Mouse (Mus musculus): ENCODE results near the gene Sfxn2.

Gene Sfxn2

DNA sequence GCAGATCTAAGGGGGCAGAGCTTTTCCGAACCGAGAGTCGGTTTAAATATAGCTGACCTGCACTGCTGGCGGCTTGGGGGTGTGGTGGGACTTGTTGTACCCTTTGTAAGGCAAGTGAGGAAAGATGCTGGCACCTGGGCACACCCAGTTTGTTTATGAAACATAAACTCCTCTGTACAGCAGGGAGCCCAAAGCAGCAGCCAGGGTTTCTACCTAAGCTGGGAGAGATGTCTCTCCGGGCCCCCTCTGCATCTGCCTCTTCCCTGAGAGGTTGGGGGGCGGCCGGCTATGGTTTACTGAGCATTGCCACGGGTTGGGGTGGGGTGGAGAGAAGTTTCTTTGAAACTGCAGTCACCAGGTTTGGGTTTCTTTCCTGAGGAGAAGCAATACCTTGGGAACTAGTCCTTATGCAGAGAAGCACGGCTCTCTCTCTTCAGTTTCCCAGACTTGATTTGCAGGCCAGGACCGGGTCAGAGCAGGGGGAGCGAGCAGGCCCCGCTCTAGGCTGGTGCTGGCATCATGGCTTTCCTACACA, 49.6 kb downstream of the Sfxn2 start:
- H3K36me3 ChIP-seq (ENCODE audit: control insufficient read depth, insufficient read depth, low read length, poor library complexity, severe bottlenecking) = no peaks in the 10 kb centered on the region
- no peak for DNase-seq (ENCODE audit: low read depth, low spot score)
- H3K27me3 ChIP-seq (ENCODE audit: control insufficient read depth, insufficient read depth, low read length, poor library complexity, severe bottlenecking) = no peaks in the 10 kb centered on the region

DNA sequence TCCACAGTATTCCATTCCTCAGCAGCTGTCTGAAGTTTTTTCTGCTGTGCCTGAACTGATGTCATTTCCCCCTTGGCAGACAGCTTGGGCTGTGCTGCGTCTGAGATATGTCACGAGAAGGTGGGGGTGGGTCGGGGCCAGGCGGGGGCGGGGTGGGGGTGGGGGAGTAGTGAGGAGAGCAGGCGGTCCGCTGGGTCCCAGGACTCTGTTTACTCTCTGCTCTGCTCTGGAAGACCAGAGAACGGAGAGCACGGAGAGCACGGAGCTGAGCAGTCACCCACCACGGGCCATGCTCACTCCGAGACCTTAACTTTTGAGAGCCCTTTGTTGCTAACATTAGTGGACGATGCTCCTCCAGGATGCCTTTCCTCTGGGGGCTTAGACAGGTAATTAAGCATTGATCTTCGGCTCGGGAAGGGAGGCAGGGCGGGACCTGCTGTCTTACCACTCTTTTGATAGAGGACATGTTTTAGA, 50.1 kb downstream of the Sfxn2 start:
- DNase-seq (ENCODE audit: low read depth, low spot score) = no peak
- H3K27me3 ChIP-seq (ENCODE audit: control insufficient read depth, insufficient read depth, low read length, poor library complexity, severe bottlenecking) = no peaks in the 10 kb centered on the region
- H3K36me3 ChIP-seq (ENCODE audit: control insufficient read depth, insufficient read depth, low read length, poor library complexity, severe bottlenecking) = no peaks in the 10 kb centered on the region

DNA sequence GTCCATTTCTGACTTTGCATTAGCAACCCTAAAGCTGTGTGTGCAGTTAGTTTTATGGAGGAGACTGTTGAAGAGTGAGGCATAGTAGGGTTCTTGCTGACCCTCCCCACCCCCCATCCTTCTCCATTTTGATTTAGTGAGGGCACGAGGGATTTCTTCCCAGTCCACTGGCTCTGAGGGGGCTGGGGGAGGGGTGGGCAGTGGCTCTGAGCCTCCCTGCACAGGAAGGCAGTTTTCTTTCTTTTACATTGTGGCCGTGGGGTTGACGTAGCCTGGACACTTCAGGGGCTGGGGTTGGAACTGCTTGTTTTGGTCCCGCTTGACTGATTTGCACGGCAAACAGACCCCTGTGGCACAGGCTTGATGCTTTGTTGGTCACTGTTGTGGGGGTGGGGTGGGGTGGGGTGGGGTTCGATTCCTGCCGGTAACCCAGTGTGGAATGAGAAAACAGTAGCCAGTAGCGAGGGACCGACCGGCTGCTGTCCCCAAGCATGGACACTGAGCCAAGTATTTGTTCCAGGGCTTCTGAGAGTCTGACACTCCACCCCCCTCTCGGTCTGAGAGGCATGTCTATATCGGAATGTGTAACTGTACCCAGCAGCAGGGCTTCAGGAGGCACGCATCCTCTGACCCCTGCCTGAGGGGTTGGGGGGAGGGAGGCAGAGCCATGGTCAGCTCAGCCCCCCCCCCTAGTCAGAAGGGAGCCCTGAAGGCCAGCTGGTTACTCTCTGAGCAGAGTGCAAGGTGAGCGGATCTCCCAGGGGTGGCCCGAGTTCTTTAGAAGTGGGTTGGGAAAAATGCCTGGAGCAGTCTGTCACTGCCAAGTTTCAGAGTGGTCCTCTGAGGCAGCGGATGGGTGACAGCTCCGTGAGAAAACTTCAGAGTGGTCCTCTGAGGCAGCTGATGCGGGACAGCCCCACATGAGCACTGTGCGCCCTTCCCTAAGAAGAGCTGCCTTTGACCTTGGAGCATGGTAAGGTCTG, 50.9 kb downstream of the Sfxn2 start:
- no peak for DNase-seq (ENCODE audit: low read depth, low spot score)
- H3K27me3 ChIP-seq (ENCODE audit: control insufficient read depth, insufficient read depth, low read length, poor library complexity, severe bottlenecking) = no peaks in the 10 kb centered on the region
- no peaks in the 10 kb centered on the region for H3K36me3 ChIP-seq (ENCODE audit: control insufficient read depth, insufficient read depth, low read length, poor library complexity, severe bottlenecking)

GRCm38 (mm10) chr19:46625015-46625414, 51.9 kb downstream of the Sfxn2 start:
- Histone ChIP-seq H3K36me3 (ENCODE audit: control insufficient read depth, insufficient read depth, low read length, poor library complexity, severe bottlenecking) (no peaks in the 10 kb centered on the region), H3K27me3 (ENCODE audit: control insufficient read depth, insufficient read depth, low read length, poor library complexity, severe bottlenecking) (no peaks in the 10 kb centered on the region)
- DNase-seq (ENCODE audit: low read depth, low spot score) = no peak

DNA sequence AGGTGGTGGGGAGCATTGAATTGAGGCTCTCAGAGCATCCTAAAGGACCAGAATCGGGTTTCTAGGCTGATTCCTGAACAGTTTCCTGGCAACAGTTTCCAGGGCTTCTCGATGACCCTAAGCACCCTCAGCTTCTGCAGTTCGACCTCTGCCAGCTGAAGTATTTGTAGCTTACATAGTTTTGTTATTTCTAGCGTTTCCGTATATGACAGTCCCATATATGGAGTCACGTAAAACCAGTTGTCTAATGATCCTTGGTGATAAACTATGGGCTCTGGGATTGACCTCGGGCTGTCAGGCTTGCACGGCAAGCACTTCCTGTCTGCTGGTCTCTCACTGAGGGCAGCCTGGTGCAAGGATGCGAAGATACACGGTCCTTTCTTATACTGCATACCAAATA, 52.4 kb downstream of the Sfxn2 start:
- DNase-seq (ENCODE audit: low read depth, low spot score) = no peak
- H3K36me3 ChIP-seq (ENCODE audit: control insufficient read depth, insufficient read depth, low read length, poor library complexity, severe bottlenecking) = no peaks in the 10 kb centered on the region
- H3K27me3 ChIP-seq (ENCODE audit: control insufficient read depth, insufficient read depth, low read length, poor library complexity, severe bottlenecking) = no peaks in the 10 kb centered on the region

DNA sequence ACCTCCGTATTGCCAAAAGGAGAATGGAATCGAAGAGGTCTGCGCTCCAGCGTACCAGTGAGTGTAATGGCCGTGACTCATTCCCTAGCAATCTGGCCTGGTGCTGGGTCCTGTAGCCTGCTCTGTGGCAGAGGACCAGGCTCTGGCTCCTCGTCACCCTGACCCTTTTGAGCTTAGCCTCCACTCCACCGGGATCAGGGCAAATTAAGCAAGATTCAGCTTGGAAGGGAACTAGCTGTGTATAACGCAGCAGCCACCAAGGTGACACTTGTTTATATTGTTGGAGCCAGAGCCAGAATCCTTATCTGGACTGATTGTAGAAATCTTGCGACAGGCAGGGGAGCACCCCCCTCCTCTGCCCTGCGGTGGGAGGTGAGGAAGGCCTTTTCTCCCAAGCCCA, 55.2 kb downstream of the Sfxn2 start:
- no peaks in the 10 kb centered on the region for H3K36me3 ChIP-seq (ENCODE audit: control insufficient read depth, insufficient read depth, low read length, poor library complexity, severe bottlenecking)
- DNase-seq (ENCODE audit: low read depth, low spot score) = no peak
- H3K27me3 ChIP-seq (ENCODE audit: control insufficient read depth, insufficient read depth, low read length, poor library complexity, severe bottlenecking) = no peaks in the 10 kb centered on the region

DNA sequence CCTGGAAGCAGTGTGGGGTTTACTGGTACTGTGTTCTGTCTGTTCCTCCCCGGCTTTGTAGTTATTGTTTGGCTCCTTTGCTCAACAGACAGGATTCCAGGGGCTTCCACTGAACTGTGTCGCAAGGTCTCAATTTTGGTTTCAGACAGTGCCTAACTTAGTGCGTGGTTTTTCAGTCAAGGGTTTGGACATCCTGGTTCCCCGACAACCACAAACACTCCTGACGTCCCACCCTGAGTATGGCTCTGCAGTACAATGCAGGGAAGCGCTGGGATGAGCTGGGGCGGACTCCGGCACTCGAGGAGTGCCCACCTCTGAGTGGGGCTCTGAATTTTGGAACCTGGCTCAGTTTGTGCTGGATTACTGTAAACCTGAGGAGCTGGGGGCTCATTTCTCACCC, 56.6 kb downstream of the Sfxn2 start:
- DNase-seq (ENCODE audit: low read depth, low spot score) = no peak
- no peaks in the 10 kb centered on the region for H3K27me3 ChIP-seq (ENCODE audit: control insufficient read depth, insufficient read depth, low read length, poor library complexity, severe bottlenecking)
- H3K36me3 ChIP-seq (ENCODE audit: control insufficient read depth, insufficient read depth, low read length, poor library complexity, severe bottlenecking) = no peaks in the 10 kb centered on the region

GRCm38 (mm10) chr19:46631637-46632036, 58.5 kb downstream of the Sfxn2 start:
- DNase-seq (ENCODE audit: low read depth, low spot score) = no peak
- no peaks in the 10 kb centered on the region for H3K36me3 ChIP-seq (ENCODE audit: control insufficient read depth, insufficient read depth, low read length, poor library complexity, severe bottlenecking)
- H3K27me3 ChIP-seq (ENCODE audit: control insufficient read depth, insufficient read depth, low read length, poor library complexity, severe bottlenecking) = no peaks in the 10 kb centered on the region

DNA sequence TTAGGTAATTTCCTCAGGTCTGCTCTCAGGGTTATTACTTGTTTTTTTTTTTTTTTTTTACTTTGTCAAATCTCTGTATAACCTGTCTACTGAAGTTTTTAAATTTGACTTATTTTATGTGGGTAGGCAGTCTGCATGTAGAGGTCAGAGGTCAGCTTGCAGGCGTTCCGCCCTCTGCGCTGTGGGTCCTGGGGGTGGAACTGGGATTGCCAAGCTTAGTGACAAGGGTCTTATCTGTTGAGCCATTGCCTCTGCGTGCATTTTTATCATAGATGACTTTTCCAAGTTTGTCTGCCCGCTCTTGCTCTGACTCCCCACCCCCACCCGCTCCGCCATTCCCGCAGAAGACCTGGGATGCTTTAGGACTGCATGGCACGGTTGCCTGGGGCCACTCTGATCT, 62.6 kb downstream of the Sfxn2 start:
- no peaks in the 10 kb centered on the region for H3K36me3 ChIP-seq (ENCODE audit: control insufficient read depth, insufficient read depth, low read length, poor library complexity, severe bottlenecking)
- no peak for DNase-seq (ENCODE audit: low read depth, low spot score)
- H3K27me3 ChIP-seq (ENCODE audit: control insufficient read depth, insufficient read depth, low read length, poor library complexity, severe bottlenecking) = no peaks in the 10 kb centered on the region

GRCm38 (mm10) chr19:46637598-46637997, 64.4 kb downstream of the Sfxn2 start:
- H3K36me3 ChIP-seq (ENCODE audit: control insufficient read depth, insufficient read depth, low read length, poor library complexity, severe bottlenecking) = no peaks in the 10 kb centered on the region; the same call in 1 of the 2 replicates
- H3K27me3 ChIP-seq (ENCODE audit: control insufficient read depth, insufficient read depth, low read length, poor library complexity, severe bottlenecking) = no peaks in the 10 kb centered on the region
- no peak for DNase-seq (ENCODE audit: low read depth, low spot score)

GRCm38 (mm10) chr19:46639053-46639452, 65.9 kb downstream of the Sfxn2 start:
- no peaks in the 10 kb centered on the region for H3K27me3 ChIP-seq (ENCODE audit: control insufficient read depth, insufficient read depth, low read length, poor library complexity, severe bottlenecking)
- DNase-seq (ENCODE audit: low read depth, low spot score) = no peak
- H3K36me3 ChIP-seq (ENCODE audit: control insufficient read depth, insufficient read depth, low read length, poor library complexity, severe bottlenecking) = no peaks in the 10 kb centered on the region; the same call in 1 of the 2 replicates

- Histone ChIP-seq H3K27me3 (ENCODE audit: control insufficient read depth, insufficient read depth, low read length, poor library complexity, severe bottlenecking) (no peaks in the 10 kb centered on the region), H3K36me3 (ENCODE audit: control insufficient read depth, insufficient read depth, low read length, poor library complexity, severe bottlenecking) (no peaks in the 10 kb centered on the region; the same call in 1 of the 2 replicates)
Measured at GRCm38 (mm10) chr19:46639496-46639895, 66.3 kb downstream of the Sfxn2 start.

DNA sequence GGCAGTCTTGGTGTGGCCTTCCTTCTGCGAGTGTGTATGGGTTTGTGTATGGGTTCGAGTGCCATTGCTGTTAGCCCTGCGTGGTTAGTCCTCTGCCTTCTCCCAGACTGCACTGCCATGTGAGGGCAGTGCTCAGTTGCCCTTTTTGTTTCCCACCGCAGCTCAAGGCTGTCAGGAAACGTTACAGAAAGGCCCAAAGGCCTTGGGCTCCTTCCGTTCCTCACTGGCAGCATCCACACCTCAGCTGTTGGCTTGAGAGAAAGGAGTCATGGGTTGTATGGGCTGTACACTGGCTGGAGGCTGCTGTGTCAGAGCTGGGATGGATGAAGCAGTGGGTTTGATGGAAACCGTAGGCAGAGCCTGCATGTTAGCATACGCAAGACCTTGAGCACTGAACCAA, 67.6 kb downstream of the Sfxn2 start:
- Histone ChIP-seq H3K27me3 (ENCODE audit: control insufficient read depth, insufficient read depth, low read length, poor library complexity, severe bottlenecking) (no peaks in the 10 kb centered on the region), H3K36me3 (ENCODE audit: control insufficient read depth, insufficient read depth, low read length, poor library complexity, severe bottlenecking) (peaks cover 2% of the 10 kb centered on the region)
- no peak for DNase-seq (ENCODE audit: low read depth, low spot score)

More at GRCm38 (mm10) chr19:46639496-46639895, 66.3 kb downstream of the Sfxn2 start:
- DNase-seq (ENCODE audit: low read depth, low spot score) = no peak

- peaks cover 2% of the 10 kb centered on the region for H3K36me3 ChIP-seq (ENCODE audit: control insufficient read depth, insufficient read depth, low read length, poor library complexity, severe bottlenecking)
- H3K27me3 ChIP-seq (ENCODE audit: control insufficient read depth, insufficient read depth, low read length, poor library complexity, severe bottlenecking) = no peaks in the 10 kb centered on the region
- DNase-seq (ENCODE audit: low read depth, low spot score) = no peak
Measured at GRCm38 (mm10) chr19:46641420-46642085, 68.4 kb downstream of the Sfxn2 start.
